Mouse (Mus musculus) ES-E14 (cell line): Measurements from ENCODE around the gene A730071L15Rik.

ENCODE experiments used
- MAFK ChIP-seq: IDR thresholded peaks from 2 replicates; pipeline ENCODE4 v1.6.1; 2014; ENCODE audit warnings: mild to moderate bottlenecking, low read depth, low read length, inconsistent platforms; ENCODE audit not compliant: insufficient read depth
- ZNF384 ChIP-seq: IDR thresholded peaks from 2 replicates; pipeline ENCODE4 v1.6.1; 2012; ENCODE audit warnings: low read depth, low read length, inconsistent platforms

- TF ChIP-seq ZNF384, result no peak
- no peak for TF ChIP-seq MAFK
Measured at GRCm38 (mm10) chr11:6177781-6178420, 21.9 kb upstream of the A730071L15Rik start.
